Mouse (Mus musculus): ENCODE data around the gene Cfhr2. TPM values are rescaled to one million over a fixed set of nuclear protein-coding genes. Genes with fewer than 3 reads are reported as not detected.

Cfhr2 gene
- 1 to 10 TPM in 1 of 2 experiments, under 1 TPM in 1; 0.73 to 1.2 TPM for total RNA-seq (2021)
- not detected in 2 replicates for polyA plus RNA-seq (2012; rRNA removed)
- long read RNA-seq, result 0 reads

- intact Hi-C loops (cut with DNase I), result no loop called here
These were observed at the start of gene Cfhr2 for GRCm38 (mm10) chr1:139858548-139858947. Gene Cfhr2, minus strand, starts transcription at chr1:139858702.

DNA sequence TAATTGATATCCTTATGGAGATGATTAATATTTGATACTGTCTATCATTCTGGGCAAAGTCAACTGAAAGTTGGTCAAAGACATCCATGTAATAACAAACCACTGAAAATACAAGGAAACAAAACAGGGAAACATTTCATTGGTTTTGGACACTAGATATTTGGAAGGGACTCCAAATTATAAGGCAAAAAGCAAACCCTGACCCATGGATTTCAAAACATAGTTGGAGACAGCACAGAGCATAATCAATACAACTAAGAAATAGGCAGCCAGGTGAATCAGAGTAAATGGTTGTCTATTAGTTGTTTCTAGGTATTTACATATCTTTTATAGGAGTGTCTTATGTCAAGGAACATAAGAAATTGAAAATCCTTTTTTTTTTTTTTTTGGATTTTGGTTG lies 5.2 kb upstream of the Cfhr2 start:
- TF ChIP-seq POLR2A (IDR thresholded peaks at IDR 0.05; ENCODE audit: insufficient read depth, low read depth, low read length), result no peak
- TF ChIP-seq EP300 (IDR thresholded peaks at IDR 0.05; ENCODE audit: insufficient read depth, low read depth, low read length), result no peak
- no peak for TF ChIP-seq CTCF (IDR thresholded peaks at IDR 0.05)
- Histone ChIP-seq H3K79me2 (replicated peaks; ENCODE audit: control insufficient read depth, insufficient read depth, low read length) (no peaks in the 10 kb centered on the region), H3K9ac (ENCODE audit: low read depth, low read length) (no peak overlapping the region), H3K4me3 (no peak overlapping the region), H3K27me3 (ENCODE audit: control insufficient read depth, insufficient read depth, low read length) (no peaks in the 10 kb centered on the region), H3K27ac (no peak overlapping the region), H3K4me1 (ENCODE audit: control insufficient read depth, insufficient read depth, low read length) (no peaks in the 10 kb centered on the region), H3K36me3 (ENCODE audit: control insufficient read depth, insufficient read depth, low read length) (no peaks in the 10 kb centered on the region)
- DNase-seq, result no peak
- intact Hi-C loops (cut with DNase I), result no loop called here

More at GRCm38 (mm10) chr1:139858548-139858947, at the start of gene Cfhr2:
- 64% methylated on average over 1 of the region's 1 CpGs for WGBS
- H3K4me1 ChIP-seq (ENCODE audit: control insufficient read depth, insufficient read depth, low read length), result no peaks in the 10 kb centered on the region
- TF ChIP-seq EP300 (IDR thresholded peaks at IDR 0.05; ENCODE audit: insufficient read depth, low read depth, low read length) (no peak), CTCF (IDR thresholded peaks at IDR 0.05) (no peak), POLR2A (IDR thresholded peaks at IDR 0.05; ENCODE audit: insufficient read depth, low read depth, low read length) (no peak)
- no peak within 1 kb of the TSS for H3K9ac ChIP-seq (ENCODE audit: low read depth, low read length)
- H3K4me3 ChIP-seq, result no peak within 1 kb of the TSS
- H3K79me2 ChIP-seq (replicated peaks; ENCODE audit: control insufficient read depth, insufficient read depth, low read length), result no peaks in the 10 kb centered on the region
- H3K36me3 ChIP-seq (ENCODE audit: control insufficient read depth, insufficient read depth, low read length), result no peaks in the 10 kb centered on the region
- DNase-seq, result no peak
- no peak within 1 kb of the TSS for H3K27ac ChIP-seq
- no peaks in the 10 kb centered on the region for H3K27me3 ChIP-seq (ENCODE audit: control insufficient read depth, insufficient read depth, low read length)

GRCm38 (mm10) chr1:139860176-139860575 lies 1.7 kb upstream of the Cfhr2 start:
- no peaks in the 10 kb centered on the region for H3K36me3 ChIP-seq (ENCODE audit: control insufficient read depth, insufficient read depth, low read length)
- H3K27ac ChIP-seq, result no peak overlapping the region
- no peak overlapping the region for H3K9ac ChIP-seq (ENCODE audit: low read depth, low read length)
- no peaks in the 10 kb centered on the region for H3K27me3 ChIP-seq (ENCODE audit: control insufficient read depth, insufficient read depth, low read length)
- H3K4me1 ChIP-seq (ENCODE audit: control insufficient read depth, insufficient read depth, low read length), result no peaks in the 10 kb centered on the region
- no peak for DNase-seq
- intact Hi-C loops (cut with DNase I), result no loop called here
- no peak for TF ChIP-seq EP300 (IDR thresholded peaks at IDR 0.05; ENCODE audit: insufficient read depth, low read depth, low read length)
- no peak for TF ChIP-seq CTCF (IDR thresholded peaks at IDR 0.05)
- no peak for TF ChIP-seq POLR2A (IDR thresholded peaks at IDR 0.05; ENCODE audit: insufficient read depth, low read depth, low read length)
- H3K79me2 ChIP-seq (replicated peaks; ENCODE audit: control insufficient read depth, insufficient read depth, low read length), result no peaks in the 10 kb centered on the region
- H3K4me3 ChIP-seq, result no peak overlapping the region

GRCm38 (mm10) chr1:139839699-139840098 lies 18.8 kb downstream of the Cfhr2 start:
- no peak for TF ChIP-seq EP300 (IDR thresholded peaks at IDR 0.05; ENCODE audit: insufficient read depth, low read depth, low read length)
- no peak for TF ChIP-seq CTCF (IDR thresholded peaks at IDR 0.05)
- TF ChIP-seq POLR2A (IDR thresholded peaks at IDR 0.05; ENCODE audit: insufficient read depth, low read depth, low read length), result no peak
- Histone ChIP-seq H3K27me3 (ENCODE audit: control insufficient read depth, insufficient read depth, low read length) (no peaks in the 10 kb centered on the region), H3K27ac (no peak overlapping the region), H3K4me1 (ENCODE audit: control insufficient read depth, insufficient read depth, low read length) (no peaks in the 10 kb centered on the region), H3K36me3 (ENCODE audit: control insufficient read depth, insufficient read depth, low read length) (no peaks in the 10 kb centered on the region), H3K9ac (ENCODE audit: low read depth, low read length) (no peak overlapping the region), H3K4me3 (no peak overlapping the region), H3K79me2 (replicated peaks; ENCODE audit: control insufficient read depth, insufficient read depth, low read length) (no peaks in the 10 kb centered on the region)
- no peak for DNase-seq
- intact Hi-C loops (cut with DNase I), result no loop called here
- WGBS, result 64% methylated on average over 7 of the region's 7 CpGs

- Histone ChIP-seq H3K4me1 (ENCODE audit: control insufficient read depth, insufficient read depth, low read length) (no peaks in the 10 kb centered on the region), H3K36me3 (ENCODE audit: control insufficient read depth, insufficient read depth, low read length) (no peaks in the 10 kb centered on the region), H3K27me3 (ENCODE audit: control insufficient read depth, insufficient read depth, low read length) (no peaks in the 10 kb centered on the region), H3K9ac (ENCODE audit: low read depth, low read length) (no peak overlapping the region), H3K27ac (no peak overlapping the region), H3K4me3 (no peak overlapping the region), H3K79me2 (replicated peaks; ENCODE audit: control insufficient read depth, insufficient read depth, low read length) (no peaks in the 10 kb centered on the region)
- no peak for DNase-seq
- TF ChIP-seq CTCF (IDR thresholded peaks at IDR 0.05) (no peak), POLR2A (IDR thresholded peaks at IDR 0.05; ENCODE audit: insufficient read depth, low read depth, low read length) (no peak), EP300 (IDR thresholded peaks at IDR 0.05; ENCODE audit: insufficient read depth, low read depth, low read length) (no peak)
- WGBS, result 91% methylated on average over 2 of the region's 2 CpGs
- intact Hi-C loops (cut with DNase I), result no loop called here
These were observed 19.2 kb downstream of the Cfhr2 start for GRCm38 (mm10) chr1:139839290-139839689.

DNA sequence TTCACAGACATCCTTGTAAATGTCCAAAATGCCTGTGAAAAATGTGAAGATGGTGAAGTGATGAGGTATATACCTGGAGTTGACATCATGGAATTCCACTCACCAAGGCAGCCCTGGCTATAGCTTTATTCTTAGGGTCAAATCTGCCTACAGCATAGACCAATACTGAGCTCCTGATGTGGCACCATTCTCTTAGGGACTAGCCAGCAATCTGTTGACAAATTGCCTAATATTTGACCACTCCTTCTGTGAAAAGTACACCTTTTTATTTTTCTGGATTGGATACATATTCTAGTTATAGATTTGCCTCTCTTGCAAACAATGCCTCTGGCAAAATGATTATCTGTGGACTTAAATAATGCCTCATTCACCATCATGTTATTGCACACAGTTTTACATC lies 49.9 kb downstream of the Cfhr2 start:
- no peak overlapping the region for H3K9ac ChIP-seq (ENCODE audit: low read depth, low read length)
- no peaks in the 10 kb centered on the region for H3K4me1 ChIP-seq (ENCODE audit: control insufficient read depth, insufficient read depth, low read length)
- TF ChIP-seq EP300 (IDR thresholded peaks at IDR 0.05; ENCODE audit: insufficient read depth, low read depth, low read length) (no peak), POLR2A (IDR thresholded peaks at IDR 0.05; ENCODE audit: insufficient read depth, low read depth, low read length) (no peak), CTCF (IDR thresholded peaks at IDR 0.05) (no peak)
- no peaks in the 10 kb centered on the region for H3K27me3 ChIP-seq (ENCODE audit: control insufficient read depth, insufficient read depth, low read length)
- no peaks in the 10 kb centered on the region for H3K79me2 ChIP-seq (replicated peaks; ENCODE audit: control insufficient read depth, insufficient read depth, low read length)
- no peak overlapping the region for H3K4me3 ChIP-seq
- intact Hi-C loops (cut with DNase I), result no loop called here
- no peak for DNase-seq
- no peaks in the 10 kb centered on the region for H3K36me3 ChIP-seq (ENCODE audit: control insufficient read depth, insufficient read depth, low read length)
- no peak overlapping the region for H3K27ac ChIP-seq

All from heart, adult 2 months (tissue).